Mouse (Mus musculus) stomach, postnatal 0 days (tissue): ENCODE results near the gene Ints13.

Source experiments
- CTCF ChIP-seq: IDR thresholded peaks from 2 replicates; pipeline ENCODE4 v1.5.1; 2016; ENCODE audit warnings: antibody characterized with exemption, low read depth, mild to moderate bottlenecking, moderate library complexity
- EP300 ChIP-seq: optimal IDR thresholded peaks from 2 replicates; pipeline ENCODE3; 2016; ENCODE audit warnings: antibody characterized with exemption

GRCm38 (mm10) chr6:146538661-146539060, 39.0 kb downstream of the Ints13 start:
- TF ChIP-seq CTCF (no peak), EP300 (no peak)
